Mouse (Mus musculus) urinary bladder, adult 2 months (tissue): ENCODE measurements around the gene Rubcnl. TPM values are rescaled to one million over a fixed set of nuclear protein-coding genes. Genes with fewer than 3 reads are reported as not detected.

Experiments
- DNase-seq: peaks from one replicate; pipeline ENCODE4 v3.0.0; 2022; ENCODE audit warnings: low spot score
- polyA plus RNA-seq: library from polyadenylated mRNA; depleted of rRNA; stranded (reverse); fragments of >200 nt; gene quantifications from 2 replicates; pipeline ENCODE4 v1.2.3, GENCODE M21; 2012; rRNA removed

Gene Rubcnl
- polyA plus RNA-seq, 1 experiment, result 1.7 TPM

GRCm38 (mm10) chr14:75069356-75069979 is 53.6 kb downstream of the Rubcnl start:
- no peak for DNase-seq

GRCm38 (mm10) chr14:75071091-75071490 is 55.3 kb downstream of the Rubcnl start:
- no peak for DNase-seq

GRCm38 (mm10) chr14:75075299-75076180 is 59.7 kb downstream of the Rubcnl start:
- no peak for DNase-seq

GRCm38 (mm10) chr14:75077946-75078345 is 62.1 kb downstream of the Rubcnl start:
- no peak for DNase-seq

Other genes starting within 250 kb of the Rubcnl start
- gene Lrch1, start 68.2 kb upstream of the Rubcnl start, polyA plus RNA-seq, result 23.0 and 27.0 TPM in 2 replicates
- 0.03 TPM in 2 replicates for gene Lrrc63, start 114.9 kb downstream of the Rubcnl start, polyA plus RNA-seq
- gene Lcp1, start 115.1 kb downstream of the Rubcnl start, polyA plus RNA-seq, result 21.2 and 29.9 TPM in 2 replicates
- gene Cpb2, start 226.3 kb downstream of the Rubcnl start, polyA plus RNA-seq, result 0.15 and 0.22 TPM in 2 replicates